Mouse (Mus musculus): ENCODE measurements around the gene Ebf3.
A peak's percentile ranks its signal among the peaks of the same experiment; 100 is the strongest.

The Ebf3 gene

GRCm38 (mm10) chr7:137289290-137289957, 24.8 kb downstream of the Ebf3 start:
- DNase-seq (ENCODE audit: low spot score in 2 of 2), result no peak

GRCm38 (mm10) chr7:137278171-137278570, 36.1 kb downstream of the Ebf3 start:
- DNase-seq (ENCODE audit: low spot score in 2 of 2), result peak in 1 of 2 experiments; percentile 43

GRCm38 (mm10) chr7:137277713-137278112, 36.5 kb downstream of the Ebf3 start:
- no peak for DNase-seq (ENCODE audit: low spot score in 2 of 2)

GRCm38 (mm10) chr7:137272252-137272651, 42.0 kb downstream of the Ebf3 start:
- peak; percentile 60 to 62 for DNase-seq (ENCODE audit: low spot score in 2 of 2)

- DNase-seq (ENCODE audit: low spot score in 2 of 2), result no peak
These were observed 45.6 kb downstream of the Ebf3 start for GRCm38 (mm10) chr7:137268452-137269155.

- peak in 1 of 2 experiments; percentile 35 for DNase-seq (ENCODE audit: low spot score in 2 of 2)
These were observed 46.8 kb downstream of the Ebf3 start for GRCm38 (mm10) chr7:137267441-137267840.

- DNase-seq (ENCODE audit: low spot score in 2 of 2), result no peak
These were observed 47.7 kb downstream of the Ebf3 start for GRCm38 (mm10) chr7:137266575-137266974.

- DNase-seq (ENCODE audit: low spot score in 2 of 2), result no peak
These were observed 51.9 kb downstream of the Ebf3 start for GRCm38 (mm10) chr7:137262330-137262729.

GRCm38 (mm10) chr7:137246213-137246872, 67.9 kb downstream of the Ebf3 start:
- DNase-seq (ENCODE audit: low spot score in 2 of 2), result peak; percentile 33 to 44

- no peak for DNase-seq (ENCODE audit: low spot score in 2 of 2)
These were observed 69.4 kb downstream of the Ebf3 start for GRCm38 (mm10) chr7:137244839-137245238.

GRCm38 (mm10) chr7:137240481-137240880, 73.8 kb downstream of the Ebf3 start:
- no peak for DNase-seq (ENCODE audit: low spot score in 2 of 2)

GRCm38 (mm10) chr7:137239542-137240133, 74.6 kb downstream of the Ebf3 start:
- no peak for DNase-seq (ENCODE audit: low spot score in 2 of 2)

- no peak for DNase-seq (ENCODE audit: low spot score in 2 of 2)
These were observed 76.8 kb downstream of the Ebf3 start for GRCm38 (mm10) chr7:137237419-137237818.

GRCm38 (mm10) chr7:137223823-137224222, 90.4 kb downstream of the Ebf3 start:
- no peak for DNase-seq (ENCODE audit: low spot score in 2 of 2)

- no peak for DNase-seq (ENCODE audit: low spot score in 2 of 2)
These were observed 91.3 kb downstream of the Ebf3 start for GRCm38 (mm10) chr7:137222831-137223505.

- peak; percentile 28 to 30 for DNase-seq (ENCODE audit: low spot score in 2 of 2)
These were observed 92.6 kb downstream of the Ebf3 start for GRCm38 (mm10) chr7:137221599-137221998.

- no peak for DNase-seq (ENCODE audit: low spot score in 2 of 2)
These were observed 93.8 kb downstream of the Ebf3 start for GRCm38 (mm10) chr7:137220436-137220835.

- DNase-seq (ENCODE audit: low spot score in 2 of 2), result no peak
These were observed 95.5 kb downstream of the Ebf3 start for GRCm38 (mm10) chr7:137218706-137219105.

- DNase-seq (ENCODE audit: low spot score in 2 of 2), result no peak
These were observed 100.8 kb downstream of the Ebf3 start for GRCm38 (mm10) chr7:137213444-137213843.

- no peak for DNase-seq (ENCODE audit: low spot score in 2 of 2)
These were observed 102.9 kb downstream of the Ebf3 start for GRCm38 (mm10) chr7:137211332-137211731.

GRCm38 (mm10) chr7:137209688-137210345, 104.4 kb downstream of the Ebf3 start:
- DNase-seq (ENCODE audit: low spot score in 2 of 2), result no peak
